Mouse (Mus musculus) CH12.LX (cell line): ENCODE measurements around the gene Fkbp10.

Source experiments
- BHLHE40 ChIP-seq: IDR thresholded peaks from 2 replicates; pipeline ENCODE4 v1.6.1; 2011; ENCODE audit warnings: mild to moderate bottlenecking, low read depth, low read length, improper control_type of control experiment
- CTCF ChIP-seq, 2 experiments: IDR thresholded peaks in 1 of 2; conservative IDR thresholded peaks in 1 of 2; 2 replicates each; pipeline ENCODE4 v1.5.1; 2011 to 2012; ENCODE audit warnings: low read depth in 2 of 2, low read length in 2 of 2, improper control_type of control experiment in 1 of 2, inconsistent platforms in 1 of 2, mild to moderate bottlenecking in 1 of 2, moderate library complexity in 1 of 2
- MAZ ChIP-seq: IDR thresholded peaks from 2 replicates; pipeline ENCODE4 v1.6.1; 2012; ENCODE audit warnings: low read depth, mild to moderate bottlenecking, inconsistent platforms, low read length, improper control_type of control experiment, moderate library complexity
- POLR2A ChIP-seq: IDR thresholded peaks from 2 replicates; pipeline ENCODE4 v1.6.1; 2011; ENCODE audit warnings: low read depth, mild to moderate bottlenecking, improper control_type of control experiment, low read length

DNA sequence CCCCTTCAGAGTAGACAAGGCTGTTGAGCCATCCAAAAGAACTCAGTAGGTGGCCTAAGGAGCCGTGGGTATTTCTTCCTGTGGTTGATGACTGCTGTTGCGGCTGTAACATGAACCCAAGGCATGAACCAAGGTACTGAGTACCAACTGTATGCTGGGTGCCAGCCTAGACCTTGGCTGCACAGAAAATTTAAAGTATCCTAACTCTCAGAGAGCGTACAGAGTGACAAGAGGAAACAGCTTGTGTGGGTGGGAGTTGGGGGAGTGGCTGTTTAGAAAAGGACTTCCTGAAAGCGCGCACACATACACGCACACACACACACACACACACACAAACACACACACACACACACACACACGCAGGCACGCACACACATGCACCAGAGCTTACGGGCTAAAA lies 16.2 kb upstream of the Fkbp10 start:
- TF ChIP-seq CTCF (conservative IDR thresholded peaks at IDR 0.05 in 1 of 2, IDR thresholded peaks at IDR 0.05 in 1 of 2; ENCODE audit: low read depth in 2 of 2, low read length in 2 of 2) (no peak), MAZ (no peak), POLR2A (no peak), BHLHE40 (no peak)
